Mouse (Mus musculus) MN1 (cell line): ENCODE results near the gene Gm21969.
A peak's percentile ranks its signal among the peaks of the same experiment; 100 is the strongest.

Experiments used
- DNase-seq: peaks from one replicate; pipeline ENCODE4 v3.0.0-alpha.2; 2016; ENCODE audit warnings: low spot score

The Gm21969 gene

GRCm38 (mm10) chr4:139602357-139603244 lies at the start of gene Gm21969:
Gm21969 (plus strand) TSS chr4:139603186.
- DNase-seq, result peak; percentile 40

GRCm38 (mm10) chr4:139555235-139555634 lies 47.8 kb upstream of the Gm21969 start:
- DNase-seq, result no peak

GRCm38 (mm10) chr4:139555951-139556350 lies 47.0 kb upstream of the Gm21969 start:
- DNase-seq, result no peak

- DNase-seq, result no peak
Observed at GRCm38 (mm10) chr4:139568361-139568760, 34.6 kb upstream of the Gm21969 start.

GRCm38 (mm10) chr4:139570756-139571155 lies 32.2 kb upstream of the Gm21969 start:
- no peak for DNase-seq

- no peak for DNase-seq
Observed at GRCm38 (mm10) chr4:139572928-139573512, 30.0 kb upstream of the Gm21969 start.

- no peak for DNase-seq
Observed at GRCm38 (mm10) chr4:139574156-139574798, 28.7 kb upstream of the Gm21969 start.

- no peak for DNase-seq
Observed at GRCm38 (mm10) chr4:139574799-139575672, 27.9 kb upstream of the Gm21969 start.

GRCm38 (mm10) chr4:139575673-139576003 lies 27.3 kb upstream of the Gm21969 start:
- DNase-seq, result no peak

GRCm38 (mm10) chr4:139576251-139576880 lies 26.6 kb upstream of the Gm21969 start:
- no peak for DNase-seq

- DNase-seq, result no peak
Observed at GRCm38 (mm10) chr4:139577006-139577405, 26.0 kb upstream of the Gm21969 start.

- no peak for DNase-seq
Observed at GRCm38 (mm10) chr4:139578389-139578788, 24.6 kb upstream of the Gm21969 start.

GRCm38 (mm10) chr4:139579003-139579402 lies 24.0 kb upstream of the Gm21969 start:
- no peak for DNase-seq

GRCm38 (mm10) chr4:139579466-139579865 lies 23.5 kb upstream of the Gm21969 start:
- no peak for DNase-seq

GRCm38 (mm10) chr4:139580663-139581336 lies 22.2 kb upstream of the Gm21969 start:
- no peak for DNase-seq

GRCm38 (mm10) chr4:139581427-139582051 lies 21.4 kb upstream of the Gm21969 start:
- no peak for DNase-seq

- DNase-seq, result no peak
Observed at GRCm38 (mm10) chr4:139582346-139582745, 20.6 kb upstream of the Gm21969 start.

GRCm38 (mm10) chr4:139582903-139583302 lies 20.1 kb upstream of the Gm21969 start:
- no peak for DNase-seq

- no peak for DNase-seq
Observed at GRCm38 (mm10) chr4:139583629-139584245, 19.2 kb upstream of the Gm21969 start.

GRCm38 (mm10) chr4:139584704-139585103 lies 18.3 kb upstream of the Gm21969 start:
- no peak for DNase-seq
